ENCODE assay signal across 9 mouse cellular contexts in the genomic region with DNA sequence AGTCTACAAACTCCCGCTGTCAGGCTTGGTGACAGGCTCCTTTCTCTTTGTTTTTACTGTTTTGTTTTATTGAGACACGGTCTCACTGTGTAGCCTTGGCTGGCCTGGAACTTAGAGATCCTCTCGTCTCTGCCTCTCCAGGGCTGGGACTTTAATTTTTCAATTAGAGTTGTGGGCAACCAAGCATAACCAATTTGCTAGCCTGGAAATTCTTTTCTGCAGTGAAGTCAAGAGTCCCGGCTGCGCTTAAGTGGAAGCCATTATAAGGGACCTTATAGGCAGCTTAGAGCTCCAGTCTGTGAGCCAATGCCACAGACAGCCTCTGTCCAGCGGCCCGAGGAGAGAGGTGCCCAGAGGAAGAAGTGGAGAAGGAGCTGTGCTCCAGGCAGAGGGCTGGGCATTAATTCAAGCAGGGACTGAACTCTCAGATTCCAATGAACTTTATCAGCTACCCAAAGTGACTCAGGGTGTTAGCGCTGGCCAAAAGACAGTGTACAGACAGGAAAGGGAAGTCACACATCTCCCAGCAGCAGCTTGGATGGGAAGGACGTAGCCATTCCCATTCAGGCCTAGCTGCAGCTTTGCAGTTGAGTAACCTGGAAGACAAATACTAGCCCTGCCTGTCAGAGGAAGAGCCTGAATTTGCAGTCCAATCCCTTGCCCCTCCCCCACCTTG. TPM values are rescaled to one million over a fixed set of nuclear protein-coding genes. Genes with fewer than 3 reads are reported as not detected.
DNase-seq lines count a peak whose midpoint lies in the region; ATAC-seq and TF ChIP-seq lines count a peak whose summit lies in the region.
"Had no signal": no experiment of that assay in that cellular context is flagged by ENCODE, and none has a peak within 500 bp of the region (broad histone marks: within the 10 kb centered on the region; RNA-seq: fewer than 3 reads in every experiment).

No protein-coding gene starts in this region.

- H3K4me1 ChIP-seq in embryonic facial prominence, embryonic 12.5 days, result no peaks in the 10 kb centered on the region; the same call in 1 of the 2 replicates
- H3K4me1 ChIP-seq in embryonic facial prominence, embryonic 10.5 days, result peaks cover 24% of the 10 kb centered on the region
- peaks cover 32% of the 10 kb centered on the region for H3K4me1 ChIP-seq in heart, embryonic 13.5 days
- peaks cover 10% of the 10 kb centered on the region; the same call in 1 of the 2 replicates for H3K4me1 ChIP-seq in lung, embryonic 14.5 days (ENCODE audit: insufficient read depth)

- no peak overlapping the region for H3K9ac ChIP-seq in embryonic facial prominence, embryonic 12.5 days
- no peak overlapping the region for H3K9ac ChIP-seq in heart, embryonic 13.5 days
- no peak overlapping the region for H3K9ac ChIP-seq in lung, embryonic 14.5 days

- no peak for TF ChIP-seq CTCF in Patski (IDR thresholded peaks at IDR 0.05)
- no peak for TF ChIP-seq CTCF in lung, embryonic 14.5 days (IDR thresholded peaks at IDR 0.05; ENCODE audit: low read depth)

- in situ Hi-C loops in Patski (cut with MboI; ENCODE audit: low pct_unique_long_range_greater_than_20kb), result no loop called here

- no peaks in the 10 kb centered on the region for H3K9me3 ChIP-seq in embryonic facial prominence, embryonic 12.5 days
- no peaks in the 10 kb centered on the region for H3K9me3 ChIP-seq in embryonic facial prominence, embryonic 10.5 days
- no peaks in the 10 kb centered on the region for H3K9me3 ChIP-seq in heart, embryonic 13.5 days
- H3K9me3 ChIP-seq in lung, embryonic 14.5 days (ENCODE audit: low read depth, low read length), result no peaks in the 10 kb centered on the region

- WGBS in embryonic facial prominence, embryonic 12.5 days, result 48% methylated on average over 9 of the region's 9 CpGs
- WGBS in embryonic facial prominence, embryonic 10.5 days, result 51% methylated on average over 9 of the region's 9 CpGs
- 43% methylated on average over 9 of the region's 9 CpGs for WGBS in heart, embryonic 13.5 days
- 49% methylated on average over 9 of the region's 9 CpGs for WGBS in lung, embryonic 14.5 days

- H3K4me3 ChIP-seq in embryonic facial prominence, embryonic 12.5 days, result no peak overlapping the region
- H3K4me3 ChIP-seq in embryonic facial prominence, embryonic 10.5 days, result no peak overlapping the region
- no peak overlapping the region for H3K4me3 ChIP-seq in heart, embryonic 13.5 days
- H3K4me3 ChIP-seq in lung, embryonic 14.5 days (ENCODE audit: low read depth, low read length), result no peak overlapping the region

- no peak overlapping the region for H3K4me2 ChIP-seq in embryonic facial prominence, embryonic 12.5 days (replicated peaks)
- H3K4me2 ChIP-seq in heart, embryonic 13.5 days, result no peak overlapping the region
- H3K4me2 ChIP-seq in lung, embryonic 14.5 days, result no peak overlapping the region

- H3K27me3 ChIP-seq in embryonic facial prominence, embryonic 12.5 days, result no peaks in the 10 kb centered on the region
- peaks cover 17% of the 10 kb centered on the region for H3K27me3 ChIP-seq in embryonic facial prominence, embryonic 10.5 days (replicated peaks; ENCODE audit: low read depth, poor library complexity, severe bottlenecking)
- no peaks in the 10 kb centered on the region for H3K27me3 ChIP-seq in Patski
- H3K27me3 ChIP-seq in heart, embryonic 13.5 days (replicated peaks), result no peaks in the 10 kb centered on the region
- no peaks in the 10 kb centered on the region for H3K27me3 ChIP-seq in lung, embryonic 14.5 days (ENCODE audit: insufficient read depth, low read length)

- no peak for DNase-seq in embryonic facial prominence, embryonic 10.5 days (ENCODE audit: low spot score)
- DNase-seq in Patski (ENCODE audit: low read depth, low spot score), result no peak
- peak; percentile 69 for DNase-seq in lung, embryonic 14.5 days
- DNase-seq in urinary bladder, postnatal 36 days (ENCODE audit: low spot score in 2 of 2), result no peak
- DNase-seq in T-cell, adult 2 months (ENCODE audit: low spot score), result no peak
- no peak for DNase-seq in testis, postnatal 14 days (ENCODE audit: low spot score)
- DNase-seq: cerebellum, adult 11 months had no signal

- ATAC-seq in embryonic facial prominence, embryonic 12.5 days (ENCODE audit: insufficient number of reproducible peaks, insufficient read depth, low FRiP score, low TSS enrichment), result no peak
- peak; percentile 64 for ATAC-seq in Patski
- ATAC-seq in heart, embryonic 13.5 days (ENCODE audit: extremely low read depth, insufficient number of reproducible peaks, low FRiP score, low TSS enrichment), result 0 out of 2 replicates have a peak, but pooled peaks have one; percentile 8
- no peak for ATAC-seq in lung, embryonic 14.5 days (ENCODE audit: insufficient read depth)

- POLR2A ChIA-PET in Patski (lab: Charles Lee), result interaction anchor here (0.7 kb wide), 1 partner anchor 53 kb away, joined by 3 read pairs; no protein-coding TSS in a partner anchor

- CTCF ChIA-PET in Patski (lab: Charles Lee), result interaction anchor here (3.4 to 7.6 kb wide), 2 partner anchors 15 to 61 kb away, joined by 10 to 118 read pairs; no protein-coding TSS in a partner anchor

- 0 out of 2 replicates have a peak overlapping the region, but pooled peaks have one; percentile 25 for H3K27ac ChIP-seq in embryonic facial prominence, embryonic 12.5 days
- no peak overlapping the region for H3K27ac ChIP-seq in embryonic facial prominence, embryonic 10.5 days (replicated peaks)
- peak overlapping the region; percentile 66 for H3K27ac ChIP-seq in heart, embryonic 13.5 days (replicated peaks)
- 0 out of 2 replicates have a peak overlapping the region, but pooled peaks have one; percentile 39 for H3K27ac ChIP-seq in lung, embryonic 14.5 days (ENCODE audit: low read depth)

- no peaks in the 10 kb centered on the region for H3K36me3 ChIP-seq in embryonic facial prominence, embryonic 12.5 days
- no peaks in the 10 kb centered on the region for H3K36me3 ChIP-seq in embryonic facial prominence, embryonic 10.5 days (replicated peaks)
- no peaks in the 10 kb centered on the region for H3K36me3 ChIP-seq in heart, embryonic 13.5 days
- no peaks in the 10 kb centered on the region for H3K36me3 ChIP-seq in lung, embryonic 14.5 days (ENCODE audit: insufficient read depth)

RNA-seq across cellular contexts. Expression of a gene that starts 16.3 kb away (rescaled TPM):
- 2.7 and 3.6 TPM in 2 replicates for polyA plus RNA-seq in embryonic facial prominence, embryonic 12.5 days (2016; fragmentation: Nextera tagmentation; extraction: Ambion mirVana)
- polyA plus RNA-seq in embryonic facial prominence, embryonic 10.5 days (2016; fragmentation: Nextera tagmentation; extraction: Ambion mirVana), result 1.8 and 3.0 TPM in 2 replicates
- polyA plus RNA-seq in Patski (2021), result 0.22 TPM
- polyA plus RNA-seq in heart, embryonic 13.5 days (2015; fragmentation: Nextera tagmentation; extraction: Ambion mirVana), result 4.3 and 4.6 TPM in 2 replicates
- polyA plus RNA-seq in lung, embryonic 14.5 days (2014; fragmentation: Nextera tagmentation; extraction: Ambion mirVana), result 9.4 and 10.9 TPM in 2 replicates

RNA-seq across cellular contexts. Expression of a gene that starts 21.9 kb away (rescaled TPM):
- 0.83 and 1.2 TPM in 2 replicates for polyA plus RNA-seq in embryonic facial prominence, embryonic 12.5 days (2016; fragmentation: Nextera tagmentation; extraction: Ambion mirVana)
- 0.31 and 0.50 TPM in 2 replicates for polyA plus RNA-seq in embryonic facial prominence, embryonic 10.5 days (2016; fragmentation: Nextera tagmentation; extraction: Ambion mirVana)
- polyA plus RNA-seq in Patski (2021), result 6.6 TPM
- polyA plus RNA-seq in heart, embryonic 13.5 days (2015; fragmentation: Nextera tagmentation; extraction: Ambion mirVana), result 1.1 and 1.5 TPM in 2 replicates
- polyA plus RNA-seq in lung, embryonic 14.5 days (2014; fragmentation: Nextera tagmentation; extraction: Ambion mirVana), result 3.4 and 3.5 TPM in 2 replicates

RNA-seq across cellular contexts. Expression of a gene that starts 58.9 kb away (rescaled TPM):
- polyA plus RNA-seq in embryonic facial prominence, embryonic 12.5 days (2016; fragmentation: Nextera tagmentation; extraction: Ambion mirVana), result 11.0 and 11.1 TPM in 2 replicates
- 9.3 and 9.8 TPM in 2 replicates for polyA plus RNA-seq in embryonic facial prominence, embryonic 10.5 days (2016; fragmentation: Nextera tagmentation; extraction: Ambion mirVana)
- polyA plus RNA-seq in Patski (2021), result 78.8 TPM
- 5.2 and 5.7 TPM in 2 replicates for polyA plus RNA-seq in heart, embryonic 13.5 days (2015; fragmentation: Nextera tagmentation; extraction: Ambion mirVana)
- 18.5 and 22.5 TPM in 2 replicates for polyA plus RNA-seq in lung, embryonic 14.5 days (2014; fragmentation: Nextera tagmentation; extraction: Ambion mirVana)

Comparison
In these comparisons a context has a peak if more than half of its experiments do, and no peak if none do; other contexts are left out.
1. ATAC-seq: peak in Patski (single experiment) and heart, embryonic 13.5 days (single experiment); none in embryonic facial prominence, embryonic 12.5 days (single experiment) and lung, embryonic 14.5 days (single experiment).